Mouse (Mus musculus): Measurements from ENCODE around the gene Thap7. TPM values are rescaled to one million over a fixed set of nuclear protein-coding genes. Genes with fewer than 3 reads are reported as not detected.
A peak's percentile ranks its signal among the peaks of the same experiment; 100 is the strongest.
"Not testable (repeated sequence)": the region's sequence is repeated elsewhere in the genome, so short reads cannot be mapped to it uniquely, and the experiment has no call there.

The Thap7 gene
- 73.0 and 74.7 TPM in 2 replicates for polyA plus RNA-seq (2012; rRNA removed)

GRCm38 (mm10) chr16:17530640-17531288, at the start of gene Thap7:
Gene Thap7 (minus strand): TSS chr16:17531136.
- peak; percentile 92 to 96 for DNase-seq (ENCODE audit: extremely low spot score in 1 of 2, low spot score in 1 of 2)

GRCm38 (mm10) chr16:17576825-17577215, 45.9 kb upstream of the Thap7 start:
- no peak for DNase-seq (ENCODE audit: extremely low spot score in 1 of 2, low spot score in 1 of 2)

DNA sequence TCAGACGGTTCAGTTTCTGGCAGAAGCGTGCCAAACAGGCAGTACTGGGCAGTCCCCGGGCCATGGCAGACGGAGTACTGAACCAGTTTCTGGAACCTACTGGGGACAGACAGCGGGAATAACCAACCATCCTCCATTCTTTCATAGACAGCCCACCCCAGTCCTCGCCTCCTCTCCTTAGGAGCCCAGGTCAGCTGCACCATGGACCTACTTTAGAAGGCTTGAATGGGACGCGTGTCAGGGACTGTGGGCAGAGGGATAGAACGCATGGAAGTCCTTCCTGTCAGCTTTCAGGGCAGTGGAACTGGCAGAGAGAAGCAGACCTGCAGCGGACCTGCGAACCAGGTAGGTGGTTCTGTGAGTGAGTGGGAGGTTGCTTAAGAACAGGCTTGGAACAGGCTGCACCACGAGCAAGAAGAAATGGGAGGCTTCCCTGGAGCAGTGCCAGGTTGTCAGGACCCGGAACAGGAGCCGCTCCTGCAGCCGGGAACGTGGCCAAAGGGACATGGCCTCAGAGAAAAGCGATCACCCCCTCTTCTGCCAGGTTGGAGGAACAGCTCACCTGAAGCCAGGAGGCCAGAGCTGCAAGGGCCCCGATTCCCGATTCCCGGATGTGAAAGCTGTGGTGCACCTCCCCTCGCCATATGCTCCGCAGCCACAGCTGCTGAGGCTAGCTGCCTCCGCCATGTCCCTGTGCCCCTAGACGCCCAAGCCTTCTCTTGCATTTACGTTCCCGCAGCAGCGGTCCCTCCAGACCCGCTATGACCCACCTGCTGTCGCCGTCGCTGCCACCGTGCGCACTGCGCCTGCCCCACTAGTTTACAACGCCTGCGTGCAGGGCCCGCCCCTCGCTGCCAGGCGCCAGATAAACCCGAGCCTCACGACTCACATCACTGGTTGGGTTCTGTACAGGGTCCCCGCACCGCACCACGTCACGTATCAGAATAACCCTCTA, 45.2 kb upstream of the Thap7 start:
- DNase-seq (ENCODE audit: extremely low spot score in 1 of 2, low spot score in 1 of 2): peak in 1 of 2 experiments; percentile 82

DNA sequence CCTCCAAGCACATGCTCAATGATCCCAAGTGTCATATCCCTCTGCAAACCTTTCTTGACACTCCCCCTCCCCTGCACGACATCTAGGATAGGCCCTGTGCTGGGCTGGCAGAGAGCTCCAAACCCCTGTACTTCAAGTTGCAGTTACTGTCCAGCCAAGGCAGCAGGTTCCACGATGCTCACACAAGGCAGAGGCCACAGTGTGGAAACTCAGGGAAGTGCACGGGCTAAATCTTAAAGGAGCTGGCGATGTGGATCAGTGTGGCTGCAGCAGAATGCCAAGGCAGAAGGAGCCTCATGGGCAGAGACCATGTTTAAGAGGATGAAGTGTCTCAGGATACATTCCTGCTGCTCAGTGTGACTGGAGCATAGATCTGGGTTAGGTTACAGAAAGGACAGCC, 35.2 kb upstream of the Thap7 start:
- DNase-seq (ENCODE audit: extremely low spot score in 1 of 2, low spot score in 1 of 2): no peak

DNA sequence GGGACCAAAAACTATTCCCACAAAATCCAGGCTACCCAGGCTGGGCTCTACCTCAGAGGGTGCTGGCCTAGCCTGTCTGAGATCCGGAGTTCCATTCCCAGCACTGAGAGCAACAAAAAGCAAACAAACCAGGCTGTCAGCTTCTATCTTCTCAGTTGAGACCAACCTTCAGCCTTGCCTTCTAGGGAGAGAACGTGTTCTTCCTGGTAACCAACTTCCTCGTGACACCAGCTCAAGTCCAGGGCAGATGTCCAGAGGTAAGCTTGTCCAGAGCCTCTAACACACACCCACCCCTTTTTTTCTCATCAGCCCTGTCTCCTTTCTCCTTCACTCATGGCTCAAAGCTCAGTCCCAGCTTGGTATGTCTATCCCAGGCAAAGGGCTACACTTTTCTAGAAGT, 33.8 kb upstream of the Thap7 start:
- no peak for DNase-seq (ENCODE audit: extremely low spot score in 1 of 2, low spot score in 1 of 2)

DNA sequence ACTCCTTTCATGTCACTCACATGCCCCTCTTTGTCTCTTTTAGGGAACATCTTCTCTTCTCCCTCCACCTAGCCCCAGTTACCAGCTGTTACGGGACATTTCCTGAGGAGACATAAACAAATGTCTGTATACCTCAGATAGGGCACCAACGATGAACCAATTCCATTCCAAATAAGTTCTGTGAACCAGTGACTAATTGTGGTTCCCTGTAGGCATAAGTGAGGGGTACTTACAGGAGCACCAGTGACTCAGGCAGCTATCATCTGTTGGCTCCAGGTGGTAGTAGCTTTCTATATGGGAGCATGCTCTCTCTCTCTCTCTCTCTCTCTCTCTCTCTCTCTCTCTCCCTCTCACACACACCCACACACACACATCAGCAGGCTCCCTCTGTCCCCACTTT, 33.3 kb upstream of the Thap7 start:
- peak in 1 of 2 experiments; percentile 55 for DNase-seq (ENCODE audit: extremely low spot score in 1 of 2, low spot score in 1 of 2)

- DNase-seq (ENCODE audit: extremely low spot score in 1 of 2, low spot score in 1 of 2): no peak
Observed at GRCm38 (mm10) chr16:17563580-17563979, 32.6 kb upstream of the Thap7 start.

DNA sequence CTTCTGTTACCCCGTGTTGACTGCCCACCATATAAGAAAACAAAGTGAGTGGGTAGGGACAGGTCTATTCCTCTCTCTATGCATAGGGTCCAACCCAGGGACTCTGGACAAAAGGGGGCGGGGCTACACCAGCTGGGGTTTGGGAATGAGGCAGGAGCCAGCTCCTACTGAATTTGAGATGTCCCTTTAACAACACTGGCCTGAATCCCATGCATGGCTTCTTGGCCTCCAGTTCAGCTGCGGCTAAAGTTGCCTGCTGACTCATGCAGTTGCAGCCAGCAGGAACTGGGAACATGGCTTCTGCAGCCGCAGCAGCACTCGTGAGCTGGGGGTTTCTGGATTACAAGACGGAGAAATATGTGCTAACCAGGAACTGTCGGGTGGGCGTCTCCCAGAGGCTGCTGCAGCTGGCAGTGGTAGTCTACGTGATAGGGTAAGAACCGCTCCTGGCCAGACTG, 30.8 kb upstream of the Thap7 start, which contains the start of gene P2rx6:
TSS of gene P2rx6 (plus strand) at position 135 of the 458 bp plus-strand sequence.
- DNase-seq (ENCODE audit: extremely low spot score in 1 of 2, low spot score in 1 of 2): no peak

DNA sequence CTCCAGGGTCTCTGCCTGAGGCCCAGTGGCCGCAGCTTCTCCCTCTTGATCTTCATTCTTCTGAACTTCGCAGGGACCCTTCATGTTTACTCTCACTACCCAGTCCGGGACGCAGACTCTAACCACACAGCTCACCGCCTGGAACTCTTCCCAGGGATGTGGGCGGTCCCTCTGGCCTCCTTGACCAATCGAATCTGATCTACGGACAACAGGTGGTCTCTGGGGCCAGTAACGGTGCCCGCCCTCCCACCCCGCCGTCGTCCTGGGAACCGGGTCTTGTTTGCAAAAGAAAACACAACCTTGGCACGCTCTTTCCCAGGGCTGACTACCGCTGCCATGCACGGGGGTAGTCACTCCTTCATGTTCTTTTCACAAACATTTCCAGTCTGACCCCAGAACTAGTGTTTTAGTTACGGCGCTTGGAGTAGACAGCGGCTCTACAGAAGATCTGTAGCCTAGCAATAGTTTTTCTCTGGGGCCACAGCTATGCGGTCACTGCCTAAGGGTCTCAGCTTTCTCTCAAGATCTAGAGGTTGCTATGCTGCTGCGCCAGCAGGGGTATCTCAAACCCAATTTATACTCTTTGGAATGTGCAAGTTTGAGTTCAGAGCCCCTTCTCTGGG, 30.3 kb upstream of the Thap7 start, which contains the start of gene Lrrc74b:
TSS of gene Lrrc74b (minus strand) at position 120 of the 623 bp plus-strand sequence.
- DNase-seq (ENCODE audit: extremely low spot score in 1 of 2, low spot score in 1 of 2): no peak

GRCm38 (mm10) chr16:17559396-17560027, 28.6 kb upstream of the Thap7 start:
- DNase-seq (ENCODE audit: extremely low spot score in 1 of 2, low spot score in 1 of 2): no peak

- DNase-seq (ENCODE audit: extremely low spot score in 1 of 2, low spot score in 1 of 2): no peak
Observed at GRCm38 (mm10) chr16:17558811-17559210, 27.9 kb upstream of the Thap7 start.

DNA sequence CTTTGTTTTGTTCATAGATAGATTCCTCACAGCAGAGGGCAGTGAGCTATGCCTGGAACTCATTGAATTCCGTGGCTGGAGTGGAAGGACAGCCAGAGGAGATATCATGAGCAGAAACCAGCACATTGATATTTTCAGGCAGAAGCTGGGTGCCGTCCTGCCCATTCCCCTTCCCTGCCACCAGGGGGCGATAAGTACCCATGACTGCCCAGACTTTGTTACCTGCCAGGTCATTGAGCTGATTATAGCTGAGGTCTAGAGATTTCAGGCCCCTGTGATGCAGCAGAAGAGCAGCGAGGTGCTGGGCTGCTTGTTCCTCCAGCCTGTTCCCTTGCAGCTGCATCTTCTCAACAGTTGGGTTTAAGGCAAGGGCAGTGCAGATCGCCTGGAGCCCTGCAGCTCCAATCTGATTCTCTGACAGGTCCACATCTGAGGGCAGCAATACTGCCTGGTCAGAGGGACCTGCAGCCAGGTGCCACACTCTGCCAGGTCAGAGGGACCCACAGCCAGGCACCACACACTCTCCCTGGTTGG, 27.1 kb upstream of the Thap7 start:
- DNase-seq (ENCODE audit: extremely low spot score in 1 of 2, low spot score in 1 of 2): peak in 1 of 2 experiments; percentile 85

DNA sequence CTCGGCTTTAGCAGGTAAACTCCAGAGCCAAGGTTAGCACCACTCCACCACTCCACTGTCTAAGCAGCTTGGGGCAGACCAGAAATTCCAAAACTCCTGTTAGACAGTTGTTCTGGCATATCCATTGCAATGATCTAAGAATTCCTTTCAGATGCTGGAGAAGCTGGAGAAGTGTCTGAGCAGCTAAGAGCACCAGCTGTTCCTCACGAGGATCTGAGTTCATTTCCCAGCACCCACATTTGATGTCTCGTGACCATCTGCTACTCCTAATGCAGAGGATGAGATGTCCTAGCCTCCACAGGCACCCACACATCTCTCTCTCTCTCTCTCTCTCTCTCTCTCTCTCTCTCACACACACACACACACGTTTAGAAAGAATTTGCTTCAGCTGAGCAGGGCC, 26.0 kb upstream of the Thap7 start:
- DNase-seq (ENCODE audit: extremely low spot score in 1 of 2, low spot score in 1 of 2): no peak

DNA sequence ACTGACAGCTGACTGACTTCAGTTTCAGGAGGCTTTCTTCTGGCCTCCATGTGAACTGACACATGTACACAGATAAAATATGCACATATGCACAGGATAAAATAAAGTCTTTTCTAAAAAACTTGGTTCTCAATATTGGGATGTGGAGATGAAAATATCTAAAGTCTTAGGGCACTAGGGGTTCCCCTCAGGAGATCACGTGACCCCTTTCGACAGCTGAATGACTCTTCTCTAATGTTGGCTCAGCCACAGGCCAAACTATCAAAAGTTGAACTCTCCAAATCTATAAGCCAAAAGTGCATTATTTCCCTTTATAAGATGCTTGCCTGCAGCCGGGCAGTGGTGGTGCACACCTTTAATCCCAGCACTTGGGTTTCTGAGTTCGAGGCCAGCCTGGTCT, 25.2 kb upstream of the Thap7 start:
- DNase-seq (ENCODE audit: extremely low spot score in 1 of 2, low spot score in 1 of 2): no peak

- not testable (repeated sequence) for DNase-seq (ENCODE audit: extremely low spot score in 1 of 2, low spot score in 1 of 2)
Observed at GRCm38 (mm10) chr16:17554702-17555101, 23.8 kb upstream of the Thap7 start.

GRCm38 (mm10) chr16:17553910-17554685, 23.2 kb upstream of the Thap7 start:
- peak in 1 of 2 experiments; percentile 50 for DNase-seq (ENCODE audit: extremely low spot score in 1 of 2, low spot score in 1 of 2)

DNA sequence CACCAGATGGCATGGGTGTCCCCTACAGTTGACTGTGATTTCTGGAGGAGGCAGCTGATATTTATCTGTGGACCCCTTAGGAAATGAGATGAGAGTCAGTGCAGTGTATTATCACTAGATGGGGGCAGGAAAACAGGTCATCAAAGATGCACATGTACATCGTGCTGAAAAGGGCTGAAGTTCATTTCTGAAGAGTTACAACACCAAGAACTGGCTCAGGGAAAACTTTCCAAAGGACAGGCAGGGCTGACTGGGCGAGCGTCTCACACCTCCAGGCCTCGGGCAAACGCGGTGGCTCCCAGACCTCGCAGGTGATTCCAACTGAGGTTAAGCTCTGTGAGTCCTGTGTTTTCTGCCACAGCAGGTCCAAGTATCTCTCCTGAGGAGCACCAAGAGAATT, 21.9 kb upstream of the Thap7 start:
- no peak for DNase-seq (ENCODE audit: extremely low spot score in 1 of 2, low spot score in 1 of 2)

DNA sequence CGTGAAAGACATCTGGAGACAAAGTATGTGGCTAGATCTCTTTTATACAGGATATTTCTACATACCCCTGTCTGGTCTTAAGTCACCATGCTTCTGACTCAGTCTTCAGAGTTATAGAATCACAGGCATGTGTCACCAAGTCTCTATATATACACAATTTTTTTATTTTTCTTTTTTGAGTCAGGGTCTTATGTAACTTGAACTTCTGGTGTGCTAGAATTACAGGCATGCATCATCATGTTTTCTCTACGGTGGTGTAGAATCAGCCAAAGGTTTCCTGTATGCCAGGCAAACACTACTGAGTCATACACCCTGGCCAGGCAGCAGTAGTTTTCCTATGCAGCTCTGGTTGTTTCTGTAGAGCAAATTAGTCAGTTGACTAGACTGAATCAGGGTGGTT, 11.7 kb upstream of the Thap7 start:
- no peak for DNase-seq (ENCODE audit: extremely low spot score in 1 of 2, low spot score in 1 of 2)

DNA sequence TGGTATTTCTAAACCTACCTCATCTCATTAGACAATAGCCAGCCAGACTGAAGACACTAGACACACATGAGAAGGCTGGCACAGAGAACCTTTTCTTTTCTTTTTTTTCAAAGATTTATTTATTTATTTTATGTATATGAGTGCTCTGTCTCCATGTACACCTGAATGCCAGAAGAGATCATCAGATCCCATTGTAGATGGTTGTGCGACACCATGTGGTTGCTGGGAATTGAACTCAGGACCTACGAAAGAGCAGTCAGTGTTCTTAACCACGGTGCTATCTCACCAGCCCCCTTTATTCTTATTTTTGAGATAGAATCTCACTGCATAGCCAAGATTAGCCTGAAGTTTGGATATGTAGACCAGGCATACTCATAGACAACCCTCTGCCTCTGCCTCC, 5.6 kb upstream of the Thap7 start:
- DNase-seq (ENCODE audit: extremely low spot score in 1 of 2, low spot score in 1 of 2): no peak

All from frontal cortex, adult 2 months (tissue).